Mouse (Mus musculus): ENCODE measurements around the gene Arap1. TPM values are rescaled to one million over a fixed set of nuclear protein-coding genes. Genes with fewer than 3 reads are reported as not detected.

Arap1 gene
- polyA plus RNA-seq, 2 experiments = 77.1 to 92.6 TPM

DNA sequence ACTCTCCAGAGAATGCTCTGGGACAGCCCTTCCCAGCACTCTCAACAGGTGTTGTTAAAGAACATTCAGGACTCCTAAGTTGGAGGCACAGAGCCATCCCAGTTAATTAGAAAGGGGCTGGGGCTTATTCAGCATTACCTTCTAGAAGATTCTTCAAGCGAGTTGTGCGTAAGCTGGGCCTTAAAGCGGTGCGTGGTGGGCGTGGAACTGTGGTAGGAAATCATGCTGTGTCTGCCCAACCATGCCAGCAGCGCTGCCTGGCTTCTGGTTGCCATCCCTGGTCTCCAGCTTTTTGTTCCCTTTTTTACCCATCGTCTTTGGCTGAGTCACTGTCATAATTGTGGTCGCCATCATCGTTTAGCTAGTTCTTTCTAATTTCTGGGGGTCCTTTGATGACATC lies 106.6 kb downstream of the Arap1 start:
- no peak for TF ChIP-seq POLR2A (IDR thresholded peaks at IDR 0.05; ENCODE audit: borderline replicate concordance, extremely low read depth, insufficient read depth, insufficient read length)
- DNase-seq (ENCODE audit: low spot score) (no peak), ATAC-seq (ENCODE audit: low FRiP score, low read depth) (no peak)
- H3K4me2 ChIP-seq (replicated peaks; ENCODE audit: low read depth, low read length, severe bottlenecking) = no peak overlapping the region
- H3K27me3 ChIP-seq (ENCODE audit: control insufficient read depth, insufficient read depth, low read length) = peaks cover 24% of the 10 kb centered on the region
- no peak overlapping the region for H3K9ac ChIP-seq (ENCODE audit: low read depth, low read length, severe bottlenecking)
- H3K36me3 ChIP-seq (ENCODE audit: control insufficient read depth, insufficient read depth, low read length) = no peaks in the 10 kb centered on the region
- 0 out of 2 replicates have a peak, but pooled peaks cover 4% of the 10 kb centered on the region for H3K4me1 ChIP-seq (ENCODE audit: control insufficient read depth, insufficient read depth, low read length)
- no peaks in the 10 kb centered on the region for H3K9me3 ChIP-seq (ENCODE audit: control insufficient read depth, low read length)
- H3K4me3 ChIP-seq (replicated peaks; ENCODE audit: low read length) = no peak overlapping the region
- no peak overlapping the region for H3K27ac ChIP-seq (replicated peaks; ENCODE audit: low read depth, low read length)
- 86% methylated on average over 9 of the region's 9 CpGs for WGBS

DNA sequence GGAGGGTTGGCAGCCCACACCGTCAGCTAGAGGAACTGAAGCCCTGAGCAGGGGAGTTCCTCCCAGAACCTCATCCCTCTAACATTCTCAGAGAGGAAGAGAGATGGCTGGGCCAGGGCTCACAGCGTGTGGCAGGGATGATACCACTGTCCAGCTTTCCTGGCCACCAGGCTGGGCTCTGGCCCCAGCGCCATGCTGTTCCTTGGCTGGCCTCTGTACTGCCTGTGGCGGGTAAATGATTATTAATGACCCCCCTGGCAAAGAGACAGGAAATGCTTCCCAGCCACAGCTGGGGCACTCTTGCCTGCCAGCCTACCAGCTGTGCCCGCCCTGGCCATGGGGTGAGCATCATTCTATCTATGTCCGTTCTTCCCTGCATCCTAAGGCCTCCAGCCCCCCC lies 107.3 kb downstream of the Arap1 start:
- Histone ChIP-seq H3K27ac (replicated peaks; ENCODE audit: low read depth, low read length) (no peak overlapping the region), H3K36me3 (ENCODE audit: control insufficient read depth, insufficient read depth, low read length) (no peaks in the 10 kb centered on the region), H3K27me3 (ENCODE audit: control insufficient read depth, insufficient read depth, low read length) (peaks cover 24% of the 10 kb centered on the region), H3K4me3 (replicated peaks; ENCODE audit: low read length) (no peak overlapping the region), H3K9ac (ENCODE audit: low read depth, low read length, severe bottlenecking) (no peak overlapping the region), H3K4me2 (replicated peaks; ENCODE audit: low read depth, low read length, severe bottlenecking) (no peak overlapping the region), H3K4me1 (ENCODE audit: control insufficient read depth, insufficient read depth, low read length) (0 out of 2 replicates have a peak, but pooled peaks cover 4% of the 10 kb centered on the region), H3K9me3 (ENCODE audit: control insufficient read depth, low read length) (no peaks in the 10 kb centered on the region)
- TF ChIP-seq POLR2A (IDR thresholded peaks at IDR 0.05; ENCODE audit: borderline replicate concordance, extremely low read depth, insufficient read depth, insufficient read length) = no peak
- DNase-seq (ENCODE audit: low spot score) (no peak), ATAC-seq (ENCODE audit: low FRiP score, low read depth) (no peak)
- 77% methylated on average over 6 of the region's 6 CpGs for WGBS

- Histone ChIP-seq H3K9ac (ENCODE audit: low read depth, low read length, severe bottlenecking) (no peak overlapping the region), H3K4me3 (replicated peaks; ENCODE audit: low read length) (no peak overlapping the region), H3K36me3 (ENCODE audit: control insufficient read depth, insufficient read depth, low read length) (no peaks in the 10 kb centered on the region), H3K27ac (replicated peaks; ENCODE audit: low read depth, low read length) (no peak overlapping the region), H3K27me3 (ENCODE audit: control insufficient read depth, insufficient read depth, low read length) (peaks cover 21% of the 10 kb centered on the region), H3K4me2 (replicated peaks; ENCODE audit: low read depth, low read length, severe bottlenecking) (no peak overlapping the region), H3K4me1 (ENCODE audit: control insufficient read depth, insufficient read depth, low read length) (0 out of 2 replicates have a peak, but pooled peaks cover 4% of the 10 kb centered on the region), H3K9me3 (ENCODE audit: control insufficient read depth, low read length) (no peaks in the 10 kb centered on the region)
- 68% methylated on average over 4 of the region's 4 CpGs for WGBS
- TF ChIP-seq POLR2A (IDR thresholded peaks at IDR 0.05; ENCODE audit: borderline replicate concordance, extremely low read depth, insufficient read depth, insufficient read length) = no peak
- ATAC-seq (ENCODE audit: low FRiP score, low read depth) (no peak), DNase-seq (ENCODE audit: low spot score) (no peak)
These were observed 108.5 kb downstream of the Arap1 start for GRCm38 (mm10) chr7:101456318-101456717.

DNA sequence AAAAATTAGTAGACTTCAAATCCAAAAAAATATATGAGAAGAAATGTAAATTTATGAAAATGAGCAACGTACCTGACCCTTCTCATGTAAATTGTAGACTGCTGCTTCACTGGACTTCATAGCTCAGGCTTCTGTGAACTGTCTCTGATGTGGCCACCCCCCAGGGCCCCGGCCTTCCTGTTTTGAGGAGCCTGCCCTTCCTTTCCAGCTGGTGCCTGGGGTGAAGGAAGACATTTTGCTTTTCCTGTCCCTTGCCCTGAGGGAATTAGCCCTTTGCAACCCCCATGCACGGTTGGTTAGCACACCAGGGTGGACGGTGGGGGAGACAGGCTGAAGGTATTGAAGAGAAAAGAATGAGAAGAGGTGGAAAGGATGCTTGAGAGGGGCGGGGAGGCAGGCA lies 108.9 kb downstream of the Arap1 start:
- DNase-seq (ENCODE audit: low spot score) = no peak
- no peak overlapping the region for H3K4me3 ChIP-seq (replicated peaks; ENCODE audit: low read length)
- no peaks in the 10 kb centered on the region for H3K9me3 ChIP-seq (ENCODE audit: control insufficient read depth, low read length)
- H3K4me1 ChIP-seq (ENCODE audit: control insufficient read depth, insufficient read depth, low read length) = no peaks in the 10 kb centered on the region
- TF ChIP-seq POLR2A (IDR thresholded peaks at IDR 0.05; ENCODE audit: borderline replicate concordance, extremely low read depth, insufficient read depth, insufficient read length) = no peak
- no peak for ATAC-seq (ENCODE audit: low FRiP score, low read depth)
- no peak overlapping the region for H3K4me2 ChIP-seq (replicated peaks; ENCODE audit: low read depth, low read length, severe bottlenecking)
- WGBS = 30% methylated on average over 5 of the region's 5 CpGs
- H3K36me3 ChIP-seq (ENCODE audit: control insufficient read depth, insufficient read depth, low read length) = no peaks in the 10 kb centered on the region
- H3K9ac ChIP-seq (ENCODE audit: low read depth, low read length, severe bottlenecking) = no peak overlapping the region
- no peak overlapping the region for H3K27ac ChIP-seq (replicated peaks; ENCODE audit: low read depth, low read length)
- peaks cover 17% of the 10 kb centered on the region for H3K27me3 ChIP-seq (ENCODE audit: control insufficient read depth, insufficient read depth, low read length)

DNA sequence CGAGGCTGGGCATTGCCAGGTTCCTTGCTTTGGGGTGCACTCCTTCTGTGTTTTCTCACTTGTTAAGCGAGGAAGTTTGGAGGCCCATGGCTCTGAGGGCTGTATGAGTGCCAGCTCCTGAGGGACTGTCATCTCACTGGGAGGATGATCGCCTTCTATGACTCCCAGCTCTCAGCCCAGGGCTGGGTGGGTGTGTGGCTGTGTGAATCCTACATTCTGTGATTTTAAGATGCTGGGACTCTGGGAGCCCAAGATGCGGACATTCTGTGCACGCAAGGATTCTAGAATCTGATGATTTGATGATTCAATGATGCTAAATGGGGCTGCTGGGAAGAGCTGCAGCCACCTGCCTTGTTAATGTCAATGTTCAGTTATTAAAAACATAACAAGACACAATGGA lies 109.4 kb downstream of the Arap1 start:
- H3K4me3 ChIP-seq (replicated peaks; ENCODE audit: low read length) = no peak overlapping the region
- DNase-seq (ENCODE audit: low spot score) (no peak), ATAC-seq (ENCODE audit: low FRiP score, low read depth) (no peak)
- peaks cover 12% of the 10 kb centered on the region for H3K27me3 ChIP-seq (ENCODE audit: control insufficient read depth, insufficient read depth, low read length)
- WGBS = 81% methylated on average over 5 of the region's 5 CpGs
- H3K4me2 ChIP-seq (replicated peaks; ENCODE audit: low read depth, low read length, severe bottlenecking) = no peak overlapping the region
- no peaks in the 10 kb centered on the region for H3K4me1 ChIP-seq (ENCODE audit: control insufficient read depth, insufficient read depth, low read length)
- H3K27ac ChIP-seq (replicated peaks; ENCODE audit: low read depth, low read length) = no peak overlapping the region
- no peak overlapping the region for H3K9ac ChIP-seq (ENCODE audit: low read depth, low read length, severe bottlenecking)
- no peaks in the 10 kb centered on the region for H3K36me3 ChIP-seq (ENCODE audit: control insufficient read depth, insufficient read depth, low read length)
- no peaks in the 10 kb centered on the region for H3K9me3 ChIP-seq (ENCODE audit: control insufficient read depth, low read length)
- TF ChIP-seq POLR2A (IDR thresholded peaks at IDR 0.05; ENCODE audit: borderline replicate concordance, extremely low read depth, insufficient read depth, insufficient read length) = no peak

GRCm38 (mm10) chr7:101457801-101458200 lies 109.9 kb downstream of the Arap1 start:
- WGBS = 65% methylated on average over 8 of the region's 8 CpGs
- no peak for DNase-seq (ENCODE audit: low spot score)

More at GRCm38 (mm10) chr7:101457801-101458200, 109.9 kb downstream of the Arap1 start:
- H3K9me3 ChIP-seq (ENCODE audit: control insufficient read depth, low read length) = no peaks in the 10 kb centered on the region
- ATAC-seq (ENCODE audit: low FRiP score, low read depth) = no peak
- H3K27ac ChIP-seq (replicated peaks; ENCODE audit: low read depth, low read length) = no peak overlapping the region
- no peaks in the 10 kb centered on the region for H3K4me1 ChIP-seq (ENCODE audit: control insufficient read depth, insufficient read depth, low read length)
- no peak overlapping the region for H3K4me2 ChIP-seq (replicated peaks; ENCODE audit: low read depth, low read length, severe bottlenecking)
- no peak overlapping the region for H3K9ac ChIP-seq (ENCODE audit: low read depth, low read length, severe bottlenecking)
- peaks cover 8% of the 10 kb centered on the region; the same call in 1 of the 2 replicates for H3K27me3 ChIP-seq (ENCODE audit: control insufficient read depth, insufficient read depth, low read length)
- no peaks in the 10 kb centered on the region for H3K36me3 ChIP-seq (ENCODE audit: control insufficient read depth, insufficient read depth, low read length)
- H3K4me3 ChIP-seq (replicated peaks; ENCODE audit: low read length) = no peak overlapping the region
- TF ChIP-seq POLR2A (IDR thresholded peaks at IDR 0.05; ENCODE audit: borderline replicate concordance, extremely low read depth, insufficient read depth, insufficient read length) = no peak

Measured in limb, embryonic 14.5 days (tissue).